Mouse (Mus musculus) limb, embryonic 15.5 days (tissue): ENCODE data around the gene Nf2. TPM values are rescaled to one million over a fixed set of nuclear protein-coding genes. Genes with fewer than 3 reads are reported as not detected.

Experiments
- ATAC-seq: fragments of 200-750 bp; cut with Nextera tagmentation; 2 replicates; pipeline ENCODE4 v1.8.0; 2017; ENCODE audit warnings: low read depth, moderate TSS enrichment; ENCODE audit not compliant: insufficient number of reproducible peaks, low FRiP score, low TSS enrichment
- H3K27ac ChIP-seq: fragments of 300-500 bp; sonication (generic); 2 replicates; pipeline ENCODE4 v1.5.1; 2015; ENCODE audit warnings: moderate library complexity, mild to moderate bottlenecking, inconsistent platforms
- H3K27me3 ChIP-seq: fragments of 300-500 bp; sonication (generic); 2 replicates; pipeline ENCODE4 v1.6.1; 2015; ENCODE audit warnings: inconsistent platforms
- H3K36me3 ChIP-seq: fragments of 300-500 bp; sonication (generic); 2 replicates; pipeline ENCODE4 v1.6.1; 2015; ENCODE audit warnings: inconsistent platforms
- H3K4me1 ChIP-seq: fragments of 300-500 bp; sonication (generic); 2 replicates; pipeline ENCODE4 v1.6.1; 2015; ENCODE audit warnings: inconsistent platforms
- H3K4me2 ChIP-seq: fragments of 300-500 bp; sonication (generic); 2 replicates; pipeline ENCODE4 v1.6.1; 2015; ENCODE audit warnings: mild to moderate bottlenecking, inconsistent platforms
- H3K4me3 ChIP-seq: fragments of 300-500 bp; sonication (generic); 2 replicates; pipeline ENCODE4 v1.5.1; 2015; ENCODE audit warnings: mild to moderate bottlenecking, inconsistent platforms
- H3K9ac ChIP-seq: fragments of 300-500 bp; sonication (generic); 2 replicates; pipeline ENCODE4 v1.6.1; 2015; ENCODE audit warnings: inconsistent platforms
- H3K9me3 ChIP-seq: fragments of 300-500 bp; sonication (generic); 2 replicates; pipeline ENCODE4 v1.6.1; 2016; ENCODE audit warnings: inconsistent platforms
- WGBS: fragments of 180-500 bp; shearing (Covaris S2); methylation state at CpG from one replicate; pipeline ENCODE4 v1.1.7; 2015; 5-methylcytosine and 5-hydroxymethylcytosine counted together
- polyA plus RNA-seq: library from polyadenylated mRNA; unstranded; fragments of >200 nt; fragmentation: Nextera tagmentation; extraction: Ambion mirVana; gene quantifications from 2 replicates; pipeline ENCODE4 v1.2.1, GENCODE M21; 2015

Nf2 gene
- polyA plus RNA-seq, 1 experiment from 2014 or later, result 47.3 TPM

DNA sequence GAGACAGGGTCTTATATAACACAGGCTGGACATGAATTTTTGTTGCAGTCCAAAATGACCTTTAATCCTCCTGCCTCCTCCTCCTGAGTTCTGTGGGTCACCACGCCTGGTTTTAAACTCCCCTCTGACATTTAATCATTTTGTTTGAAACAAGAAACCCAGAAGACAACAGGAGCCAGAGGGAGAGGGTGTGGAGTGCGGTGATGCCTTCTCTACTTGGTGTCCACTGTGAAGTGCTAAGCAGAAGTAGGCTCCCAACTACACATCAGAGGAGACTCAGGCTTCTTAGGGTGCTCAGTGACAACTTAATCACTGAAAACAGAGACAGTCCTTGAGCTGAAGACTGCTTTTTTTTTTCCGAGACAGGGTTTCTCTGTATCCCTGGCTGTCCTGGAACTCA is 68.4 kb downstream of the Nf2 start:
- Histone ChIP-seq H3K4me2 (no peak overlapping the region), H3K9ac (no peak overlapping the region), H3K4me1 (no peaks in the 10 kb centered on the region), H3K36me3 (peaks cover 90% of the 10 kb centered on the region), H3K27me3 (no peaks in the 10 kb centered on the region), H3K27ac (no peak overlapping the region), H3K4me3 (no peak overlapping the region), H3K9me3 (no peaks in the 10 kb centered on the region)
- ATAC-seq, result no peak
- 72% methylated on average over 3 of the region's 3 CpGs for WGBS

DNA sequence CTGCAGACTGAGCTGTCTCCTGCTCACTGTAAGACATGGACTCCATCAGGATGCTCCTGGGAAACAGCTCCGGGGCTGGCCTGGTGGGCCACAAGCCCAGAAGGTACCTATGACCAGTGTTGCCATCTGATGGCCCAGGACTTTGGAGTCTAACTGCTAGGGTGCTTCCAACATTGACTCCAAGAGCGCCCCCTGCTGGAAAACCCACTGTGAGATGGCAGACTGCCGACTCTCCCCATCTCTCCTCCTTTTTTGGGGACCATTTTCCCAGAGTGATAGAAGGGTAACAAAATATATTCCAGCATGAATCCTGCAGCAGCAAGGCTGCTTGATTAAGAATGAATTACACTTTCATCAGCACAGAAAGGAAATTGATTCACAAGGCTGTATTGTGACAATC is 76.4 kb downstream of the Nf2 start:
- H3K4me3 ChIP-seq, result no peak overlapping the region
- no peak overlapping the region for H3K27ac ChIP-seq
- H3K4me2 ChIP-seq, result no peak overlapping the region
- no peaks in the 10 kb centered on the region for H3K27me3 ChIP-seq
- 24% methylated on average over 3 of the region's 3 CpGs for WGBS
- H3K9me3 ChIP-seq, result no peaks in the 10 kb centered on the region
- no peak overlapping the region for H3K9ac ChIP-seq
- peaks cover 53% of the 10 kb centered on the region for H3K36me3 ChIP-seq
- H3K4me1 ChIP-seq, result no peaks in the 10 kb centered on the region
- no peak for ATAC-seq

DNA sequence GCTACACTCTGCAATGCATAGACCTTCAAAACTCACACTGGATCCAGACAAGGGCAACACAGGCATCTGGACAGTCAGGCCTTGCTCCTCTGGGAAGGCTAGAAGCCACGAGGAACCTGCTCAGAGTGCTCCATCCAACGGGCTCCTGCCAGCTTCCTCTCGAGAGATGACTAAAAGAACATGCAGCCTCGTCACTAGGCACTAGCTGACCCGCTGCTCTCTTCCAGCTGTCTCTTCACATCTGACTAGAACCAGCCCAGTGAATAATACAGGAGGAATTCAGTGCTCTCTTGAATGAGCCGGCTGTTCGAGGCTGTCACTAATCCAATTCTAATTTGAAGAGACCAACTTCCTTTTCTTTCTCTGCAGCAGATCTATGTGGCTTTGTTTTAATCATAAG is 77.6 kb downstream of the Nf2 start:
- 82% methylated on average over 7 of the region's 7 CpGs for WGBS
- no peak overlapping the region for H3K9ac ChIP-seq
- no peak overlapping the region for H3K27ac ChIP-seq
- no peaks in the 10 kb centered on the region for H3K27me3 ChIP-seq
- peaks cover 53% of the 10 kb centered on the region for H3K36me3 ChIP-seq
- H3K9me3 ChIP-seq, result no peaks in the 10 kb centered on the region
- no peak overlapping the region for H3K4me2 ChIP-seq
- H3K4me3 ChIP-seq, result no peak overlapping the region
- no peak for ATAC-seq
- H3K4me1 ChIP-seq, result no peaks in the 10 kb centered on the region

DNA sequence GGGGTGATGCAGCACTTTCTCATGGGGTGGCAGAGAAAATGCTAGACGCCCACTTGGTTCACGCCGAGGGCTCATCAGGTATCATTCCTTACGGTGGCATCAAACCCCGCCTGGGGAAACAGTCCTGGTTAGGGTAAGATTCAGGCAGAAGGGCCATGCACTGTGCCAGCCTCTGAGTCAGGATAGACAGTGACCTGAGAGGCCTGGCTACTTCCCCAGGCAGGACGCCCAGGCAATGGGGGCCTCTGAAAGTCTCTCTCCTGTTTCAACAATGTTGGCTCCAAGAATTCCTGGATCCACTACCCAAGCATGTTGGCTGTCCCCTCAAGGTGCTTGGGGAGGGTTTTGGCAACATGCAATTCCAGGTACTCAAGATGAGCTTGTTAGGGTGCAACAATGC is 79.5 kb downstream of the Nf2 start:
- ATAC-seq, result no peak
- Histone ChIP-seq H3K4me3 (no peak overlapping the region), H3K36me3 (peaks cover 47% of the 10 kb centered on the region), H3K27me3 (no peaks in the 10 kb centered on the region), H3K4me1 (no peaks in the 10 kb centered on the region), H3K9me3 (no peaks in the 10 kb centered on the region), H3K4me2 (no peak overlapping the region), H3K9ac (no peak overlapping the region), H3K27ac (no peak overlapping the region)
- 95% methylated on average over 6 of the region's 6 CpGs for WGBS

DNA sequence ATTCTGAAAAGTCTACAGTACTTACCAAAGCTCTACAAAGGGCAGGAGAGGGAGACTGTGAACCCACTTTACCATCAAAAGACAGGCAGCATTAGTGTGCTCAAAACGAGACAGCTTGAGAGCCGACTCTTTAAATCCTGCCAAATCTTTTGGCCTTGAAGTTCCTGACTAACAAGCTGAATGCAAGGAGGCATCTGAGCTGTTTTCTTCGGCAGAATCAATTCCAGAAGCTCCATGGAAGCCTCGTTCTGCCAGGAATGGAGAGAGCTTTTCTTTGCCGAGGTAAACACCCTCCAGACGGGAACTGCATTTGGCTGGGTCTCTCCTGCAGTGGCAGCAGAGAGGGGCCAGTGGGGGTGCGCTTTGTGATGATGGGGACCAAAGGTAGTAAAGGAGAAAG is 80.0 kb downstream of the Nf2 start:
- no peak for ATAC-seq
- Histone ChIP-seq H3K36me3 (peaks cover 47% of the 10 kb centered on the region), H3K27ac (no peak overlapping the region)

DNA sequence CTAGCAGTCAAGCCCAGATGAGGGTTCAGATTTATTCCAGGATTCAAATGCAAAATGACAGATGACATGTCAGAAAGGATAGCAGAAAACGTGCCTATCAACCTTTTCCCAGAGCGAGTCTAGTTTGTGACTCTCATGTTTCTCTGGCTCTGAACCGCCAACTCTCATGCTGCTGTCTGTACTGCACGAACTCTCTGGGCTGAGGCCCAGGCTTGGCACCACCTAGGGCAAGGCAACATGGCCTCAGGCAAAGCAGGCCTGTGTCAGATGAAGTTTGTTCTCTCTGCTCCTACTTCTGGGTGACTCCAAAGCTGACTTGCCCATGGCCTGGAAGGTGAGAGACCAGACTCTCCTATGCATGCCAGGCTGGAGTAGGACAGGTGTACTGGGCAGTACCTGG is 80.9 kb downstream of the Nf2 start:
- no peak overlapping the region for H3K4me2 ChIP-seq
- WGBS, result 79% methylated on average over 4 of the region's 4 CpGs

More for the DNA sequence above, 80.0 kb downstream of the Nf2 start:
- Histone ChIP-seq H3K9ac (no peak overlapping the region), H3K9me3 (no peaks in the 10 kb centered on the region), H3K4me1 (no peaks in the 10 kb centered on the region), H3K4me3 (no peak overlapping the region), H3K4me2 (no peak overlapping the region), H3K27me3 (no peaks in the 10 kb centered on the region)
- 66% methylated on average over 7 of the region's 7 CpGs for WGBS

DNA sequence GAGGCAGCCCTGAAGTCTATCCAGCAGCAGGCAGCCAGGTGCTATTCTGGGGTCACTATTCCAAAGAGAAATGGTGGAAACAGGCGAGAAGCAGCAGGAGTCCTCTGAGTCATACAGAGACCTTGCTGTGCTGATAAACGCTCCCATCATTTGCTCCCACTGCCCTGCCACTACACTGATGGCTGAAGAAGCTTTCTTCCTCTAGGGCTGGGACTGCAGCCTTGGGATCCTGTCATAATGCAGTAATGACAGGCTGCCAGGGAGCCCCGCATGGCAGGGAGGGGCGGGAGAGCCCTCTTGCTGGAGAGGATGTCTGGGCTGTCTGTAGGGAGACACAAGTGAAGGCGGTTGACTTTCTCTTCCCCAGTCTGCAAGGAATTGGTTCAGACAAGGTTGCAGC is 84.9 kb downstream of the Nf2 start:
- Histone ChIP-seq H3K27me3 (peaks cover 36% of the 10 kb centered on the region), H3K4me3 (no peak overlapping the region), H3K36me3 (peaks cover 28% of the 10 kb centered on the region), H3K27ac (no peak overlapping the region), H3K9ac (no peak overlapping the region), H3K4me1 (0 out of 2 replicates have a peak, but pooled peaks cover 4% of the 10 kb centered on the region), H3K9me3 (no peaks in the 10 kb centered on the region), H3K4me2 (no peak overlapping the region)
- ATAC-seq, result no peak
- 53% methylated on average over 5 of the region's 5 CpGs for WGBS

More for the DNA sequence above, 80.9 kb downstream of the Nf2 start:
- ATAC-seq, result no peak
- Histone ChIP-seq H3K4me3 (no peak overlapping the region), H3K9me3 (no peaks in the 10 kb centered on the region), H3K4me1 (no peaks in the 10 kb centered on the region), H3K36me3 (peaks cover 47% of the 10 kb centered on the region), H3K27ac (no peak overlapping the region), H3K9ac (no peak overlapping the region), H3K27me3 (peaks cover 4% of the 10 kb centered on the region)

DNA sequence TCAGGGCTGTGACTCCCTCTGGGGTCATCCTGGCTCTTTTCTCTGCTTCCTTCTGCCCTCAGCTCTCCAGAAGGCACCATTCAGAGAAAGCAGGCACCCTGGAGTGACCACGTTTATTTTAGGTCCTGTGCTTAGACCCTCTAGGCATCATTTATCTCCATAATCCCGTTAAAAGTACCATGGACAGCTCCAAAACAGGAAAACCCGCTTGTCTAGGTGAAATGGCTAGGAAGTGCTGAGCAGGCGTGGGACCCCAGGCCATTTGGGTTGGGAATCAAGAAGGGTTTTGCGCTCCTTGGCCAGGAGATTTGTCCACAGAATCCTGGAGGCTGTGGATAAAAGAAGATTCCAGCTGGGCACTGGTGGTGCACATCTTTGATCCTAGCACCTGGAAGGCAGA is 85.7 kb downstream of the Nf2 start:
- no peak overlapping the region for H3K9ac ChIP-seq
- no peak overlapping the region for H3K4me2 ChIP-seq
- H3K4me1 ChIP-seq, result 0 out of 2 replicates have a peak, but pooled peaks cover 4% of the 10 kb centered on the region
- H3K36me3 ChIP-seq, result peaks cover 20% of the 10 kb centered on the region
- H3K27me3 ChIP-seq, result peaks cover 36% of the 10 kb centered on the region
- H3K9me3 ChIP-seq, result no peaks in the 10 kb centered on the region
- H3K27ac ChIP-seq, result no peak overlapping the region
- no peak for ATAC-seq
- no peak overlapping the region for H3K4me3 ChIP-seq
- 10% methylated on average over 5 of the region's 5 CpGs for WGBS

DNA sequence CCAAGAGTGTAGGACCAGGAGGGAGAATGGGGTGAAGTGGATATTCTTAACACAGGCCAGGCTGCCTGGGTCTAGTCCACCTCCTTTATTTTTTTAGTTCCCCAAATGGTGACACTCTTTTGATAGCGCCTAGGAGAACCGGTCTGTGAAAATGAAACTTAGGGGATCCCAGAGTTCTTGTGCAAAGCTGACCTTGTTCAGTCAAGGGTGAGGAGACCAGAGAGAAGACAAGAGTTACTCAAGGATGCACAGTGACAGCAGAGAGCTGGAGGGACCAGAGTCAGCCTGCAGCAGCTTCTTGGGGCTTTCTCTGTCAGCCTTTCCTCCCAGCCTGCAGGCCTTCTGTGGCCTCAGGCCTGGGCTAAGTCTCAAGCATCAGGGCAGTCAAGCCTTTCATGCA is 86.8 kb downstream of the Nf2 start:
- no peaks in the 10 kb centered on the region for H3K9me3 ChIP-seq
- H3K27me3 ChIP-seq, result peaks cover 36% of the 10 kb centered on the region
- H3K4me2 ChIP-seq, result no peak overlapping the region
- peaks cover 10% of the 10 kb centered on the region for H3K36me3 ChIP-seq
- 18% methylated on average over 2 of the region's 2 CpGs for WGBS
- no peak overlapping the region for H3K27ac ChIP-seq
- H3K4me1 ChIP-seq, result 0 out of 2 replicates have a peak, but pooled peaks cover 4% of the 10 kb centered on the region
- ATAC-seq, result no peak
- H3K4me3 ChIP-seq, result no peak overlapping the region
- no peak overlapping the region for H3K9ac ChIP-seq

DNA sequence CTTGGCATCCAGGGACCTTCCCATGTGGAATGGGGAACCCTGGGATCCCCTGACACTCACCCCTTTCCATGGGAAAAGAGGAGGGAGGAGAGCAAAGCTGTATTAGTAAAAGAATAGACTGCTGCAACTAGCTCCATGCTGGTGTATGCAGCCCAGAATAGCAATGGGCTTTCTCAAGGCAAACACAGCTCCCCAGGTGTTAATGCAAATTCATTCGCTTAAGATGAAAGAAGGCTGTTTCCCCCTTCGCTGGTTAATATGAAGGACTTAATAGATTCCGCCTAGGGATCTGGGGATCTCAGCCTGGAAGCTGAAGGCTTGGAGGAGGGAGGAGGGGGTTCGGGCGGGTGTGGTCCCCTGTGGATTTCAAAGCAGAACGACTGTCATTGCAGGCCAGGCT is 87.3 kb downstream of the Nf2 start:
- H3K4me3 ChIP-seq, result no peak overlapping the region
- ATAC-seq, result no peak
- H3K4me1 ChIP-seq, result 0 out of 2 replicates have a peak, but pooled peaks cover 4% of the 10 kb centered on the region
- no peak overlapping the region for H3K9ac ChIP-seq
- WGBS, result 8% methylated on average over 6 of the region's 6 CpGs
- H3K27ac ChIP-seq, result no peak overlapping the region
- H3K4me2 ChIP-seq, result no peak overlapping the region
- H3K36me3 ChIP-seq, result peaks cover 5% of the 10 kb centered on the region
- peaks cover 36% of the 10 kb centered on the region for H3K27me3 ChIP-seq
- no peaks in the 10 kb centered on the region for H3K9me3 ChIP-seq

DNA sequence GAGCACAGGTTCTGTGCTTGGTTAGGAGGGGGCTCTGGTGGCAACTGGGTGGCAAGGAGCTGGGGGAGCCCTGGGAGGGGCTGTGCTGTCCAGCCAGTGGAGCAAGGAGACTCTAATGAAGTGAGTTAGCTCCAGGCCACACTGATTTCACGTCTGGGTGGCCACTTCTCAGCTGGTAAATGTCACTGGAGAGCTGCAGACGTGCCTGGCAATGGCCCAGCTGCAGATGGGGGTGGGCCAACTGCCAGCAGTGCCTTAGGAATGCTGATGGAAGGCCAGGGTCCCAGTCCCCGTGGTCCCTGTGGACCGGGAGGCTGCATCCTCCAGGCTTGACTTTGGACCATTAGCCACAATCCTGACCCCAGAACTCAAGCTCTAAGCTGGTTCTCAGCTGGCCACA is 88.9 kb downstream of the Nf2 start:
- WGBS, result 5% methylated on average over 4 of the region's 4 CpGs
- ATAC-seq, result no peak
- H3K27me3 ChIP-seq, result peaks cover 36% of the 10 kb centered on the region

DNA sequence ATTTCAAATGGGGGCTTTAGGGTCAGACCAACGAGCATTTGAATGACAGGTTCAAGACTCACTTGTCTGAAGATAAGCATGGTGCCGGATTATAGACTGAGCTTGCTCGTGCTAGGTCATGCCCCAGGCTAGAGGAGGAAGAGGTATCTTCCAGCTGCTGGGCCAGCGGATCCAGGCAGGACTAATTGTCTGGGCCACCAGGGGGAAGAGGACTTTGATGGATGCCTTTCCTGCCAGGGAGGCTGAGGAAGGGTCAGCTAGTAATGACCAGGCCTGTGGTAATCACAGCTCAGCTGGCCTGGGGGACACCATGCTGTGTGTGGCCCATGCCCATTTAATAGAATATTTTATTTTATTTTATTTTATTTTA is 91.6 kb downstream of the Nf2 start:
- H3K36me3 ChIP-seq, result no peaks in the 10 kb centered on the region
- ATAC-seq, result no peak
- 0 out of 2 replicates have a peak, but pooled peaks cover 4% of the 10 kb centered on the region for H3K4me1 ChIP-seq
- no peak overlapping the region for H3K4me3 ChIP-seq
- no peak overlapping the region for H3K27ac ChIP-seq
- H3K4me2 ChIP-seq, result no peak overlapping the region
- no peak overlapping the region for H3K9ac ChIP-seq
- no peaks in the 10 kb centered on the region for H3K9me3 ChIP-seq
- 22% methylated on average over 4 of the region's 4 CpGs for WGBS
- H3K27me3 ChIP-seq, result peaks cover 26% of the 10 kb centered on the region

More for the DNA sequence above, 88.9 kb downstream of the Nf2 start:
- no peak overlapping the region for H3K4me3 ChIP-seq
- H3K4me2 ChIP-seq, result no peak overlapping the region
- no peak overlapping the region for H3K9ac ChIP-seq
- H3K9me3 ChIP-seq, result no peaks in the 10 kb centered on the region
- no peaks in the 10 kb centered on the region for H3K36me3 ChIP-seq
- no peak overlapping the region for H3K27ac ChIP-seq
- H3K4me1 ChIP-seq, result 0 out of 2 replicates have a peak, but pooled peaks cover 4% of the 10 kb centered on the region
